Mouse (Mus musculus) liver, embryonic 14.5 days (tissue): Measurements from ENCODE around the gene Cym. TPM values are rescaled to one million over a fixed set of nuclear protein-coding genes. Genes with fewer than 3 reads are reported as not detected.

Source experiments
- ATAC-seq: fragments of 200-750 bp; cut with Nextera tagmentation; 2 replicates; pipeline ENCODE4 v1.8.0; 2017; ENCODE audit warnings: moderate number of reproducible peaks, mild to moderate bottlenecking, moderate library complexity; ENCODE audit not compliant: insufficient read depth
- DNase-seq, 3 experiments: peaks; one replicate each; pipeline ENCODE4 v3.0.0-alpha.2; 2012 to 2013; ENCODE audit warnings: low read depth in 3 of 3, low spot score in 3 of 3
- H3K27ac ChIP-seq: fragments of 300-500 bp; sonication (generic); 2 replicates; pipeline ENCODE4 v1.5.1; 2014; ENCODE audit warnings: moderate library complexity, mild to moderate bottlenecking, control low read depth, inconsistent platforms
- H3K27me3 ChIP-seq: fragments of 300-500 bp; sonication (generic); 2 replicates; pipeline ENCODE4 v1.6.1; 2014; ENCODE audit warnings: mild to moderate bottlenecking, low read length, moderate library complexity; ENCODE audit not compliant: control insufficient read depth, insufficient read depth
- H3K36me3 ChIP-seq: fragments of 300-500 bp; sonication (generic); replicated peaks from 2 replicates; pipeline ENCODE4 v1.6.1; 2014; ENCODE audit warnings: low read depth; ENCODE audit not compliant: control insufficient read depth, insufficient read depth
- H3K4me1 ChIP-seq, 2 experiments: fragments of 200-500 bp in 1 of 2; fragments of 300-500 bp in 1 of 2; sonication (generic) in 1 of 2; replicated peaks; 2 replicates each; pipeline ENCODE4 v1.6.1; 2012 to 2014; ENCODE audit warnings: antibody characterized with exemption in 1 of 2, inconsistent platforms in 1 of 2, low read length in 1 of 2; ENCODE audit not compliant: control insufficient read depth in 2 of 2, insufficient read depth in 2 of 2
- H3K4me2 ChIP-seq: fragments of 300-500 bp; sonication (generic); 2 replicates; pipeline ENCODE4 v1.6.1; 2014; ENCODE audit warnings: low read depth, mild to moderate bottlenecking, control low read depth, moderate library complexity
- H3K4me3 ChIP-seq, 2 experiments: fragments of 200-500 bp in 1 of 2; fragments of 300-500 bp in 1 of 2; sonication (generic) in 1 of 2; 2 replicates each; pipeline ENCODE4 v1.5.1; 2012 to 2014; ENCODE audit warnings: low read depth in 2 of 2, low read length in 2 of 2, mild to moderate bottlenecking in 2 of 2, control low read depth in 1 of 2, inconsistent platforms in 1 of 2, moderate library complexity in 1 of 2; ENCODE audit not compliant: insufficient read depth in 1 of 2
- H3K9ac ChIP-seq: fragments of 300-500 bp; sonication (generic); replicated peaks from 2 replicates; pipeline ENCODE4 v1.6.1; 2014; ENCODE audit warnings: mild to moderate bottlenecking, control low read depth, moderate library complexity
- H3K9me3 ChIP-seq: fragments of 300-500 bp; sonication (generic); 2 replicates; pipeline ENCODE4 v1.6.1; 2016; ENCODE audit warnings: low read length, mixed read lengths; ENCODE audit not compliant: control insufficient read depth
- CTCF ChIP-seq: IDR thresholded peaks from 2 replicates; pipeline ENCODE4 v1.5.1; 2016; ENCODE audit warnings: antibody characterized with exemption, low read depth, control low read depth
- EP300 ChIP-seq: IDR thresholded peaks from 2 replicates; pipeline ENCODE4 v1.6.1; 2016; ENCODE audit warnings: antibody characterized with exemption, low read depth
- WGBS: fragments of 180-500 bp; shearing (Covaris S2); extraction: QIAGEN DNeasy Blood & Tissue Kit; methylation state at CpG from one replicate; pipeline ENCODE4 v1.1.7; 2014; ENCODE audit not compliant: insufficient replicate concordance; 5-methylcytosine and 5-hydroxymethylcytosine counted together
- polyA plus RNA-seq, 2 experiments: library from polyadenylated mRNA; depleted of rRNA in 1 of 2; stranded (reverse) in 1 of 2; unstranded in 1 of 2; fragments of >200 nt; fragmentation: Nextera tagmentation in 1 of 2; extraction: Ambion mirVana in 1 of 2; gene quantifications; 2 replicates each; pipeline versions ENCODE4 v1.2.1 to v1.2.3; 2012 to 2014

Cym gene
- polyA plus RNA-seq, 2 experiments: 0.08 to 0.20 TPM

- Histone ChIP-seq H3K27me3 (no peaks in the 10 kb centered on the region), H3K9me3 (no peaks in the 10 kb centered on the region), H3K27ac (no peak overlapping the region), H3K9ac (no peak overlapping the region), H3K4me1 (peaks cover 0 to 2% of the 10 kb centered on the region in 2 experiments; a peak in 1 of 4 replicates), H3K4me2 (no peak overlapping the region), H3K4me3 (no peak overlapping the region), H3K36me3 (no peaks in the 10 kb centered on the region)
- ATAC-seq (peak; percentile 70), DNase-seq (no peak)
- TF ChIP-seq EP300 (no peak), CTCF (no peak)
- WGBS: 45% methylated on average over 5 of the region's 5 CpGs
These were observed 8.3 kb upstream of the Cym start for GRCm38 (mm10) chr3:107229822-107230221.

- Histone ChIP-seq H3K9ac (no peak overlapping the region), H3K4me3 (no peak overlapping the region), H3K27ac (no peak overlapping the region), H3K4me1 (peaks cover 0 to 2% of the 10 kb centered on the region in 2 experiments; a peak in 1 of 4 replicates), H3K4me2 (no peak overlapping the region), H3K9me3 (no peaks in the 10 kb centered on the region), H3K27me3 (no peaks in the 10 kb centered on the region), H3K36me3 (no peaks in the 10 kb centered on the region)
- TF ChIP-seq EP300 (no peak), CTCF (no peak)
- WGBS: 51% methylated on average over 5 of the region's 5 CpGs
- ATAC-seq (no peak), DNase-seq (no peak)
These were observed 7.7 kb upstream of the Cym start for GRCm38 (mm10) chr3:107229221-107229620.

GRCm38 (mm10) chr3:107225820-107226219, 4.3 kb upstream of the Cym start:
- Histone ChIP-seq H3K4me2 (no peak overlapping the region), H3K27me3 (no peaks in the 10 kb centered on the region), H3K9me3 (no peaks in the 10 kb centered on the region), H3K4me3 (no peak overlapping the region), H3K9ac (no peak overlapping the region), H3K36me3 (no peaks in the 10 kb centered on the region), H3K4me1 (peaks cover 0 to 2% of the 10 kb centered on the region in 2 experiments; a peak in 1 of 4 replicates), H3K27ac (no peak overlapping the region)
- DNase-seq (no peak), ATAC-seq (no peak)
- TF ChIP-seq EP300: no peak
- no peak for TF ChIP-seq CTCF
- WGBS: 73% methylated on average over 5 of the region's 5 CpGs

GRCm38 (mm10) chr3:107223230-107223629, 1.7 kb upstream of the Cym start:
- H3K27me3 ChIP-seq: no peaks in the 10 kb centered on the region
- TF ChIP-seq CTCF (no peak), EP300 (no peak)
- no peaks in the 10 kb centered on the region for H3K9me3 ChIP-seq
- H3K27ac ChIP-seq: no peak overlapping the region
- H3K4me1 ChIP-seq: no peaks in the 10 kb centered on the region
- no peak overlapping the region for H3K9ac ChIP-seq
- no peak for DNase-seq
- H3K4me2 ChIP-seq: no peak overlapping the region
- no peak overlapping the region for H3K4me3 ChIP-seq
- ATAC-seq: no peak
- no peaks in the 10 kb centered on the region for H3K36me3 ChIP-seq
- 36% methylated on average over 1 of the region's 1 CpGs for WGBS

GRCm38 (mm10) chr3:107218572-107218971, 3.0 kb downstream of the Cym start:
- no peak overlapping the region for H3K27ac ChIP-seq
- 65% methylated on average over 7 of the region's 7 CpGs for WGBS
- H3K9me3 ChIP-seq: no peaks in the 10 kb centered on the region
- H3K9ac ChIP-seq: no peak overlapping the region
- H3K4me3 ChIP-seq: no peak overlapping the region
- no peaks in the 10 kb centered on the region for H3K4me1 ChIP-seq
- H3K4me2 ChIP-seq: no peak overlapping the region
- ATAC-seq (no peak), DNase-seq (no peak)
- TF ChIP-seq CTCF: no peak
- TF ChIP-seq EP300: no peak
- H3K36me3 ChIP-seq: no peaks in the 10 kb centered on the region
- no peaks in the 10 kb centered on the region for H3K27me3 ChIP-seq
